Mouse (Mus musculus): ENCODE results near the gene Cxadr. TPM values are rescaled to one million over a fixed set of nuclear protein-coding genes. Genes with fewer than 3 reads are reported as not detected.

The Cxadr gene
- 14.1 and 14.4 TPM in 2 replicates for polyA plus RNA-seq (2015; fragmentation: Nextera tagmentation; extraction: Ambion mirVana)

DNA sequence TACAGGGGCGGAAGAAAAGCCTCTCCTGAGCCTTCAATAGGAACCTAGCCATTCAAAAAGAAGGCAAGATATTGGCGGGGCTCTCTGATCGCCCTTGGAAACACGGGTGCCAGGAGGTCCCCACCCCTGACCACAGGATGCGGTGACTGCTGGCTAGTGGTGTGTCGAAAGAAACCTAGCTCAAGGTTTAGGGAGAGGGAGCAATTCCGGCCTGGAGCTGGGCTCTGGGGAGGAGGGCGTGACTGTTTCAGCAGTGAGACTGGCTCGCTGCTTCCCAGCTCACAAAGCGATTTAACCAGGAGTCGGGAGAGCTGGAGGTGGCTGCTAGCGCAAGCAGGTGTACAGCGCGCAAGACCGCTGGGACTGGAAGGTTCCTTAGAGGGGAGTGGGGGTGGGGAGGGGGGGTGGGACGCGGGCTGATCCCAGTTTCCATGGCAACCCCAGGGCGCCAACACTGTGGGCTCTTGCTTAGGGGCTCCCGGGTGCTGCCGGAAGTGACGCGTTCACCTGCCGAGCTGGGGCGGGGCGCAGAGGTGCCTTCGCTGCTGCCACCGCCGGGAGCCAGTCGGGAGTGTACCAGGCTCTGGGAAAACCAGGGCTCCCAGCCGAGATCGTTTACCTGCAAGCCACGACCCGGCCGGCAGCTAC lies at the start of gene Cxadr:
Cxadr (plus strand) TSS at position 307 of the 648 bp plus-strand sequence.

DNA sequence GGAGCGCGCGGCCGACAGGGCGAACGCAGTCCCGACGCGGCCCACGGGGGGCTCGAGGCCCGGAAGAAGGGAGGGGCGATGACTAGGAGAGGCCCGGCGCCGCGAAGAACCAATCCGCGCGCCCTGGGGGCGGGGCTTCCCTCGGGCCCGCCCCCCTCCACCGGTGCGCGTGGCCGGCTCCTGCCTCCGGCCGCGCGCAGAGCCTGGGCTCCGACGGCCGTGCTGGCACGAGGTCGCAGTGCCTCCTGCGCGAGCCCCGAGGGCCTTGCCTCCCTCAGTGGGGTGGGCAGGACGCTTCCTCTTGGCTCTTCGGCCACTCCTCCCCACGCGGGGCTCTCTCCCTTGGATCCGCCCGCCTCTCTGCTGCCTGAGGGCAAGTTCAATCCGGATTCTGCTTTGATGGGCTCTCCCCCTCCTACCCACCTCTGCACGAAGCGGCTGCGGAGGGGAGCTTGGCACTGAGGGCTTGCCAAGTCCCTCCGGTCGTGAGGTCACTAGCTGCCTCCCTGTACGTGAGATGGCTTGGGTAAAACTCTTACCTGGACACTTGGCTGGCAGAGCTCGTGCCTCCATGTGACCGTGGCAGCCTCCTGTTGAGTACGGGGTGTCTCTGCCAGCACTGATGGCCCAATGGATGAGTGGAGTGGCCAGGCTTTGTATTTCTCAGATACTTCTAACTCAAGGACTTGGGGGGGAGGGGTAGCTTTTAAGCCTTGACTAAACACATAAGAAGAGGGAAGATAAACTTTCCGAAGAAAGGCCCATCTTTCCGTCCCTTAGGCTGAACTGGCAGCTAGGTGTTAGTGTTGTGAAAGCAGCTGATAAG lies 75.7 kb downstream of the Cxadr start, which contains the start of gene Btg3:
Btg3 (minus strand) TSS at position 448 of the 826 bp plus-strand sequence.

Other genes starting within 250 kb of the Cxadr start
- gene Btg3, start 75.7 kb downstream of the Cxadr start, polyA plus RNA-seq (2015; fragmentation: Nextera tagmentation; extraction: Ambion mirVana): 79.5 and 147 TPM in 2 replicates